Mouse (Mus musculus) testis, adult 2 months (tissue): ENCODE measurements around the gene Parp8. TPM values are rescaled to one million over a fixed set of nuclear protein-coding genes. Genes with fewer than 3 reads are reported as not detected.

Source experiments
- H3K27ac ChIP-seq: fragments of 200-500 bp; 2 replicates; pipeline ENCODE4 v1.5.1; 2012; ENCODE audit warnings: low read depth, low read length; ENCODE audit not compliant: control insufficient read depth, insufficient read depth
- H3K27me3 ChIP-seq: fragments of 200-500 bp; 2 replicates; pipeline ENCODE4 v1.6.1; 2012; ENCODE audit warnings: mild to moderate bottlenecking, low read length, moderate library complexity; ENCODE audit not compliant: control insufficient read depth, insufficient read depth
- H3K36me3 ChIP-seq: fragments of 200-500 bp; 2 replicates; pipeline ENCODE4 v1.6.1; 2012; ENCODE audit warnings: mild to moderate bottlenecking, low read length; ENCODE audit not compliant: control insufficient read depth, insufficient read depth
- H3K4me1 ChIP-seq: fragments of 200-500 bp; 2 replicates; pipeline ENCODE4 v1.6.1; 2012; ENCODE audit warnings: low read length; ENCODE audit not compliant: control insufficient read depth, insufficient read depth
- H3K4me3 ChIP-seq: fragments of 200-500 bp; 2 replicates; pipeline ENCODE4 v1.5.1; 2012; ENCODE audit warnings: low read depth, mild to moderate bottlenecking, low read length, moderate library complexity, mixed read lengths; ENCODE audit not compliant: control insufficient read depth
- CTCF ChIP-seq: fragments of 200-500 bp; IDR thresholded peaks from 2 replicates; pipeline ENCODE4 v1.5.1; 2012; ENCODE audit warnings: low read depth, mild to moderate bottlenecking, inconsistent platforms, low read length, moderate library complexity; ENCODE audit not compliant: control insufficient read depth, insufficient read depth, insufficient replicate concordance
- POLR2A ChIP-seq: fragments of 200-500 bp; IDR thresholded peaks from 2 replicates; pipeline ENCODE4 v1.6.1; 2012; ENCODE audit warnings: low read depth, mild to moderate bottlenecking, inconsistent platforms, low read length, moderate library complexity; ENCODE audit not compliant: control insufficient read depth
- polyA plus RNA-seq: library from polyadenylated mRNA; depleted of rRNA; stranded (reverse); fragments of >200 nt; gene quantifications from 2 replicates; pipeline ENCODE4 v1.2.3, GENCODE M21; 2012

Gene Parp8
- polyA plus RNA-seq, 1 experiment = 5.8 TPM

DNA sequence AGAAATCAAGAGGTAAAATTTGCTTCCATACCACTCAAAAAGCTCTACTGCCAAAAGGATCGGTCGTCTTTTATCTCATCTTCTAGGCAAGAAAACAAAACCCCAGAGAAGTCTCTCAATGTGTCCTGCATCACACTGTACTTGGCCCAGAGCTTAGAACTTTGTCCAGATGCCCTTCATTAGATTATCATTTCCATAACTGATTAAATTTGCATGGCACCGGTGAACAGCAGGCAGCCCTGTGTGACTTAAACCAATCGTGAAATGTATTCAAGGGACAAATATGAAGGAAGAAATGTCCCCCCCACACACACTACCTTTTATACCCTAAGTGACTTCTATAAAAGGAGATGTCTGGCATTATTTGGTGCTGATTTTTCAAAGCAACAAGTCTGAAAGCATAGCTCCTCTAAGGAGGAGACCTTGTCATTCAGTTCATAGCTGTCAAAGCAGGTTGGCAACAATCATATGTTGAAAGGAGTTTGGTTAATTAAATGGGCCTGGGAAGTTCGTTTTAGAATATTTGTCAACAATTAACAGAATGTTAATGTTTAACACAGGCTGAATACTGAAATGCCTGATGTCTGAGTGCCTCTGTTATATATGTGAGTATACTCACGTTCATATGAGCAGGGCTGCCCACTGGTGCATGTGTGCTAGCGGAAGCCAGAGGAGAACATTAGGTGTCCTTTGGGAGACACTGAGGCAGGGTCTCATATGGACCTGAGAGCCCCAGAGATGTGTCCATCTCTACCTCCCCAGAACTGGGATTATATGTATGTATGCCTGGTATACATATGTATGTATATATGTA, 66.4 kb downstream of the Parp8 start:
- TF ChIP-seq CTCF = no peak
- no peaks in the 10 kb centered on the region for H3K4me1 ChIP-seq
- no peaks in the 10 kb centered on the region for H3K27me3 ChIP-seq
- H3K27ac ChIP-seq = no peak overlapping the region
- no peak overlapping the region for H3K4me3 ChIP-seq
- H3K36me3 ChIP-seq = no peaks in the 10 kb centered on the region

DNA sequence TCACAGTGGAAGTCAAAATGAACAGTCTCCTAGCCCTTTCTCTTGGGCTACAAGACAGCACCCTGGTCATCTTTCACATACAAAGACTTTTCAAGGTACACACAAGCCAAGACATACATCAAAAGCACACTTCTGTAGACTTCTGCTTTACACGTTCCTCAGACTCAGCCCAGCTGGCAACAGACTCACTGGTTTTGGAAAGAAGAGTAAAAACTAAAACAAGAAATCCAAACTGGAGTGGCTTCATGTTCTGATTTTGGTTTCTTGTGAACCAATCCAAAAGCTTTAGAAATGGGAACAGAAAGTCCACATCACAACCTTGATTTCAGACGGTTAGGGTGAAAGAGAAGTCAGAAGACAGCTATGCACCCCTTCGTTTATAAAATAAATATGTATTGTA, 67.8 kb downstream of the Parp8 start:
- no peaks in the 10 kb centered on the region for H3K27me3 ChIP-seq
- no peaks in the 10 kb centered on the region for H3K36me3 ChIP-seq
- H3K4me1 ChIP-seq = no peaks in the 10 kb centered on the region
- H3K4me3 ChIP-seq = no peak overlapping the region
- TF ChIP-seq POLR2A = no peak
- no peak for TF ChIP-seq CTCF
- H3K27ac ChIP-seq = no peak overlapping the region

- TF ChIP-seq CTCF (no peak), POLR2A (no peak)
- no peaks in the 10 kb centered on the region for H3K36me3 ChIP-seq
- H3K4me3 ChIP-seq = no peak overlapping the region
- no peaks in the 10 kb centered on the region for H3K4me1 ChIP-seq
- no peaks in the 10 kb centered on the region for H3K27me3 ChIP-seq
- H3K27ac ChIP-seq = no peak overlapping the region
These were observed 74.0 kb downstream of the Parp8 start for GRCm38 (mm10) chr13:116951336-116951735.

DNA sequence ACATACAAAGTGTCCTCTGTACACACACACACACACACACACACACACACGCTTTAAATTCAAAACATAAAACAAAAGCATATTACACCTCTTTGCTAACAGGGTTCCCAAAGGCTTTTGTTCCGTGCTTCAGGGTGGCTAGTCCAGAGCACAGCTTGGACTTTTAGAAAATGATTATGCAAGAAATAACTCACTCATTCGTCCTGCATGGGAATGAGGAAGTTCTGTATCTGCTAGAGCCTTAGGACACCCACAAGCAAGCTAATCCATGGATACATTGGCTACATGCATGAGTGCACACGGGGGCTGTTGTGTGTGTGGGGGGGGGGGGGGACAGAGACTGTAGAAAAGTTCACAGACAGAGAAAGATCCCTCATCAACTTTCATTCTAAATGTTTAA, 75.8 kb downstream of the Parp8 start:
- Histone ChIP-seq H3K27me3 (no peaks in the 10 kb centered on the region), H3K4me3 (no peak overlapping the region), H3K36me3 (no peaks in the 10 kb centered on the region), H3K4me1 (no peaks in the 10 kb centered on the region), H3K27ac (no peak overlapping the region)
- no peak for TF ChIP-seq POLR2A
- TF ChIP-seq CTCF = no peak

GRCm38 (mm10) chr13:116949056-116949455, 76.3 kb downstream of the Parp8 start:
- no peaks in the 10 kb centered on the region for H3K36me3 ChIP-seq
- H3K4me3 ChIP-seq = no peak overlapping the region
- no peaks in the 10 kb centered on the region for H3K4me1 ChIP-seq
- TF ChIP-seq CTCF (no peak), POLR2A (no peak)
- no peak overlapping the region for H3K27ac ChIP-seq
- H3K27me3 ChIP-seq = no peaks in the 10 kb centered on the region

GRCm38 (mm10) chr13:116948299-116948659, 77.1 kb downstream of the Parp8 start:
- Histone ChIP-seq H3K36me3 (no peaks in the 10 kb centered on the region), H3K27ac (no peak overlapping the region), H3K27me3 (no peaks in the 10 kb centered on the region), H3K4me3 (no peak overlapping the region), H3K4me1 (no peaks in the 10 kb centered on the region)
- no peak for TF ChIP-seq POLR2A
- no peak for TF ChIP-seq CTCF

DNA sequence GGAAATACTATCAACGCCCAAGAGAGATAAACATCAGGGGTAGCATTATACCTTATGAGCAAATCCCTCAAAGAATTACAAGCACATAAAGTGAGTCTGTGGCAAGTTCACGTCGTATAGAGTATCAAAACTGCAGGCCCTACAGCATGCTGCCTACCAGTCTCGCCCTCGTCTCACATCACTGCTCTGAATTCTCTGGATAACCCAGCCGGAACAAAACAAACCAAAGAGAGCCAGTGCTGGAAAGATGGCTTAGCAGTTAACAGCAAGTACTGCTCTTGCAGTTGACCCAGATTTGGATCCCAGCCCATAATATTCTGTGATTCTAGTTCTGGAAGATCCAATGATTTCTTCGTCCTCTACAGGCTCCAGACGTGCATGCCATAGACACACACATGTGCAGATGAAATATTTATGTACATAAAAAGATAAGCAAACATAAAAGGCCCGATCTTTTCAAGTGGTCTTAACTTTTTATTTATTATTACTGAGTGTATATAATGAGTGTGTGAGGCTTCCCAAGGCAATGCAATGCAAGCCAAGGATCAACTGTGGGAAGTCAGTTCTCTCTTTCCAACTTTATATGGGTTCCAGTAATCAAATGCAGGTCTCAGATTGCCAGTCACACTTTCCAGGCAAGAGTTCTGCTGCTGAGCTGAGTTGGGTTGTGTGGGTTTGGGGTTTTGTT, 77.6 kb downstream of the Parp8 start:
- TF ChIP-seq CTCF (no peak), POLR2A (no peak)
- Histone ChIP-seq H3K4me1 (no peaks in the 10 kb centered on the region), H3K36me3 (no peaks in the 10 kb centered on the region), H3K27me3 (no peaks in the 10 kb centered on the region), H3K4me3 (no peak overlapping the region), H3K27ac (no peak overlapping the region)
